Mouse (Mus musculus): ENCODE results near the gene Eef2. TPM values are rescaled to one million over a fixed set of nuclear protein-coding genes. Genes with fewer than 3 reads are reported as not detected.

Eef2 gene
- total RNA-seq, 2 experiments from 2014 or later: 1,075 to 1,131 TPM

Other genes starting within 250 kb of the Eef2 start
- gene Gadd45b, start 246.6 kb upstream of the Eef2 start, total RNA-seq (2021): 10 to 100 TPM; 12.1 to 14.4 TPM
- gene Gng7, start 161.7 kb upstream of the Eef2 start, total RNA-seq (2021): 100 to 1,000 TPM; 145 to 156 TPM
- gene Diras1, start 151.0 kb upstream of the Eef2 start, total RNA-seq (2021): 100 to 1,000 TPM in 1 of 2 experiments, 10 to 100 TPM in 1; 92.4 to 110 TPM
- 10 to 100 TPM; 57.3 to 66.0 TPM for gene Slc39a3, start 139.2 kb upstream of the Eef2 start, total RNA-seq (2021)
- gene Sgta, start 116.5 kb upstream of the Eef2 start, total RNA-seq (2021): 100 to 1,000 TPM; 176 to 186 TPM
- gene Thop1, start 106.6 kb upstream of the Eef2 start, total RNA-seq (2021): 10 to 100 TPM; 56.3 to 57.6 TPM
- gene Creb3l3, start 77.8 kb upstream of the Eef2 start, total RNA-seq (2021): under 1 TPM; 0.41 to 0.45 TPM
- 100 to 1,000 TPM; 139 to 150 TPM for gene Map2k2, start 70.7 kb upstream of the Eef2 start, total RNA-seq (2021)
- gene Zbtb7a, start 41.4 kb upstream of the Eef2 start, total RNA-seq (2021): 10 to 100 TPM; 38.4 to 45.2 TPM
- 10 to 100 TPM; 26.7 to 29.7 TPM for gene Pias4, start 8.7 kb upstream of the Eef2 start, total RNA-seq (2021)
- 10 to 100 TPM; 66.1 to 67.9 TPM for gene Dapk3, start 6.4 kb downstream of the Eef2 start, total RNA-seq (2021)
- gene 4930442H23Rik, start 7.2 kb downstream of the Eef2 start, total RNA-seq (2021): not detected
- under 1 TPM in 1 of 2 experiments, not detected in 1; 0.18 TPM for gene Nmrk2, start 25.4 kb downstream of the Eef2 start, total RNA-seq (2021)
- gene Atcay, start 54.2 kb downstream of the Eef2 start, total RNA-seq (2021): 100 to 1,000 TPM; 170 to 177 TPM
- gene Zfr2, start 56.5 kb downstream of the Eef2 start, total RNA-seq (2021): 10 to 100 TPM; 58.0 to 66.8 TPM
- gene Matk, start 76.3 kb downstream of the Eef2 start, total RNA-seq (2021): 100 to 1,000 TPM; 222 to 266 TPM
- 10 to 100 TPM; 36.1 to 42.5 TPM for gene Mrpl54, start 90.3 kb downstream of the Eef2 start, total RNA-seq (2021)
- 10 to 100 TPM; 31.3 to 37.4 TPM for gene Apba3, start 90.3 kb downstream of the Eef2 start, total RNA-seq (2021)
- gene Tjp3, start 115.0 kb downstream of the Eef2 start, total RNA-seq (2021): 1 to 10 TPM; 1.4 to 2.3 TPM
- gene Pip5k1c, start 116.3 kb downstream of the Eef2 start, total RNA-seq (2021): 100 to 1,000 TPM; 305 to 311 TPM
- gene Cactin, start 144.5 kb downstream of the Eef2 start, total RNA-seq (2021): 10 to 100 TPM; 24.7 to 25.6 TPM
- 1 to 10 TPM; 1.9 to 2.9 TPM for gene Tbxa2r, start 152.1 kb downstream of the Eef2 start, total RNA-seq (2021)
- 1 to 10 TPM in 1 of 2 experiments, under 1 TPM in 1; 0.94 to 1.2 TPM for gene Gipc3, start 166.6 kb downstream of the Eef2 start, total RNA-seq (2021)
- gene Hmg20b, start 173.8 kb downstream of the Eef2 start, total RNA-seq (2021): 10 to 100 TPM; 25.1 to 30.9 TPM
- 10 to 100 TPM; 37.0 to 40.8 TPM for gene Mfsd12, start 180.9 kb downstream of the Eef2 start, total RNA-seq (2021)
- under 1 TPM; 0.57 to 0.74 TPM for gene 4930404N11Rik, start 189.2 kb downstream of the Eef2 start, total RNA-seq (2021)
- gene Fzr1, start 201.9 kb downstream of the Eef2 start, total RNA-seq (2021): 10 to 100 TPM; 81.2 to 85.2 TPM
- gene Dohh, start 207.8 kb downstream of the Eef2 start, total RNA-seq (2021): 10 to 100 TPM; 72.0 to 77.3 TPM
- gene Gm48551, start 207.8 kb downstream of the Eef2 start, total RNA-seq (2021): 1 to 10 TPM; 2.3 to 4.5 TPM
- 1 to 10 TPM; 1.1 to 3.5 TPM for gene Gm48552, start 212.4 kb downstream of the Eef2 start, total RNA-seq (2021)
- 1 to 10 TPM; 2.6 to 3.0 TPM for gene Smim24, start 216.4 kb downstream of the Eef2 start, total RNA-seq (2021)